In genomic region chr9:77964084-77964483, GRCm38 (mm10) we compare ENCODE assay signal across 7 mouse cellular contexts. TPM values are rescaled to one million over a fixed set of nuclear protein-coding genes. Genes with fewer than 3 reads are reported as not detected.
DNase-seq lines count a peak whose midpoint lies in the region; ATAC-seq lines count a peak whose summit lies in the region.

No protein-coding gene starts in this region.

- no peaks in the 10 kb centered on the region for H3K27me3 ChIP-seq in forebrain, embryonic 11.5 days (ENCODE audit: control insufficient read depth, insufficient read depth, low read length)
- H3K27me3 ChIP-seq in midbrain, embryonic 10.5 days (ENCODE audit: low read depth, poor library complexity, severe bottlenecking) = no peaks in the 10 kb centered on the region

- H3K36me3 ChIP-seq in forebrain, embryonic 11.5 days (ENCODE audit: control insufficient read depth, insufficient read depth, low read length) = no peaks in the 10 kb centered on the region
- H3K36me3 ChIP-seq in midbrain, embryonic 10.5 days = peaks cover 55% of the 10 kb centered on the region

- H3K9me3 ChIP-seq in forebrain, embryonic 11.5 days (ENCODE audit: control insufficient read depth, low read length) = no peaks in the 10 kb centered on the region
- no peaks in the 10 kb centered on the region for H3K9me3 ChIP-seq in midbrain, embryonic 10.5 days (replicated peaks)

- peak; percentile 65 for DNase-seq in embryo, embryonic 10.5 days (ENCODE audit: low spot score)
- no peak for DNase-seq in forebrain, embryonic 11.5 days (ENCODE audit: low spot score)
- DNase-seq in kidney, adult 8-10 months = peak; percentile 69 to 70
- peak; percentile 65 for DNase-seq in midbrain, embryonic 10.5 days (ENCODE audit: low spot score)
- no peak for DNase-seq in spleen, postnatal 36 days (ENCODE audit: low spot score in 2 of 2)
- DNase-seq in cerebellum, adult 11-12 months = no peak
- no peak for DNase-seq in gastrocnemius, postnatal 14 days

- no peak overlapping the region for H3K4me2 ChIP-seq in forebrain, embryonic 11.5 days (ENCODE audit: low read depth, low read length, severe bottlenecking)

- H3K9ac ChIP-seq in forebrain, embryonic 11.5 days (ENCODE audit: low read length) = peak overlapping the region; percentile 21; the same call in 1 of the 2 replicates

- H3K27ac ChIP-seq in forebrain, embryonic 11.5 days (ENCODE audit: low read depth, low read length) = no peak overlapping the region
- H3K27ac ChIP-seq in midbrain, embryonic 10.5 days (replicated peaks) = peak overlapping the region; percentile 82

- 44% methylated on average over 14 of the region's 14 CpGs for WGBS in forebrain, embryonic 11.5 days
- WGBS in midbrain, embryonic 10.5 days = 33% methylated on average over 14 of the region's 14 CpGs

- intact Hi-C loops in gastrocnemius, postnatal 14 days (cut with DNase I; ENCODE audit: low total_unique reads) = no loop called here

- ATAC-seq in forebrain, embryonic 11.5 days (replicated peaks; ENCODE audit: low FRiP score) = peak; percentile 76

- H3K4me3 ChIP-seq in forebrain, embryonic 11.5 days (ENCODE audit: low read depth, low read length) = no peak overlapping the region
- H3K4me3 ChIP-seq in midbrain, embryonic 10.5 days = no peak overlapping the region

- peaks cover 3% of the 10 kb centered on the region; the same call in 1 of the 2 replicates for H3K4me1 ChIP-seq in forebrain, embryonic 11.5 days (replicated peaks; ENCODE audit: control insufficient read depth, insufficient read depth, low read length)
- peaks cover 34% of the 10 kb centered on the region for H3K4me1 ChIP-seq in midbrain, embryonic 10.5 days

RNA-seq across cellular contexts. Expression of gene Elovl5, which starts 46.9 kb away (rescaled TPM):
- 97.8 and 101 TPM in 2 replicates for polyA plus RNA-seq in forebrain, embryonic 11.5 days (2014; fragmentation: Nextera tagmentation; extraction: Ambion mirVana)
- polyA plus RNA-seq in midbrain, embryonic 10.5 days (2016; fragmentation: Nextera tagmentation; extraction: Ambion mirVana) = 97.0 and 102 TPM in 2 replicates
- total RNA-seq in gastrocnemius, postnatal 14 days (2021) = 10 to 100 TPM; 21.7 to 23.4 TPM

Comparison
In these comparisons a context has a peak if more than half of its experiments do, and no peak if none do; other contexts are left out.
1. DNase-seq: peak in embryo, embryonic 10.5 days (single experiment), kidney, adult 8-10 months (2 of 2) and midbrain, embryonic 10.5 days (single experiment); none in forebrain, embryonic 11.5 days (single experiment), spleen, postnatal 36 days (0 of 2), cerebellum, adult 11-12 months (single experiment) and gastrocnemius, postnatal 14 days (single experiment).